ENCODE assay signal across 9 mouse cellular contexts in genomic region chr16:23135421-23136149, GRCm38 (mm10). TPM values are rescaled to one million over a fixed set of nuclear protein-coding genes. Genes with fewer than 3 reads are reported as not detected.
DNase-seq lines count a peak whose midpoint lies in the region; ATAC-seq and TF ChIP-seq lines count a peak whose summit lies in the region.
"Had no signal": no experiment of that assay in that cellular context is flagged by ENCODE, and none has a peak within 500 bp of the region (broad histone marks: within the 10 kb centered on the region; RNA-seq: fewer than 3 reads in every experiment).

No protein-coding gene starts in this region.

- peak; percentile 55 for DNase-seq in adrenal gland, postnatal 14 days
- no peak for DNase-seq in adrenal gland, postnatal 10 days
- no peak for DNase-seq in liver, postnatal 0 days
- no peak for DNase-seq in liver
- DNase-seq in forelimb bud, embryonic 11.5 days (ENCODE audit: low read depth, low spot score) = peak; percentile 55
- no peak for DNase-seq in ovary, postnatal 10 days (ENCODE audit: low spot score)
- no peak for DNase-seq in testis, postnatal 10 days (ENCODE audit: low spot score)

- no peaks in the 10 kb centered on the region for H3K4me1 ChIP-seq in liver, postnatal 0 days (ENCODE audit: insufficient read depth)
- peaks cover 38% of the 10 kb centered on the region for H3K4me1 ChIP-seq in megakaryocyte, embryonic 14.5 days

- H3K9ac ChIP-seq in liver, postnatal 0 days (replicated peaks) = no peak overlapping the region

- TF ChIP-seq CTCF in liver, postnatal 0 days (IDR thresholded peaks at IDR 0.05; ENCODE audit: low read depth) = peak; percentile 87

- no peak overlapping the region for H3K4me3 ChIP-seq in liver, postnatal 0 days (ENCODE audit: low read depth, low read length)
- peak overlapping the region; percentile 77 for H3K4me3 ChIP-seq in megakaryocyte, embryonic 14.5 days (replicated peaks)

- WGBS in liver, postnatal 0 days (ENCODE audit: insufficient replicate concordance) = 20% methylated on average over 11 of the region's 11 CpGs

- no peaks in the 10 kb centered on the region for H3K27me3 ChIP-seq in liver, postnatal 0 days (ENCODE audit: insufficient read depth, low read length)
- peaks cover 10% of the 10 kb centered on the region for H3K27me3 ChIP-seq in megakaryocyte, embryonic 14.5 days (replicated peaks)

- no peak overlapping the region for H3K27ac ChIP-seq in liver, postnatal 0 days (ENCODE audit: low read depth)

- H3K9me3 ChIP-seq in liver, postnatal 0 days (ENCODE audit: low read length) = no peaks in the 10 kb centered on the region
- H3K9me3 ChIP-seq in megakaryocyte, embryonic 14.5 days = no peaks in the 10 kb centered on the region

- H3K36me3 ChIP-seq in liver, postnatal 0 days (replicated peaks; ENCODE audit: insufficient read depth, low read length) = no peaks in the 10 kb centered on the region
- H3K36me3 ChIP-seq in megakaryocyte, embryonic 14.5 days (replicated peaks; ENCODE audit: low read length) = no peaks in the 10 kb centered on the region

- TF ChIP-seq EP300 in liver, postnatal 0 days (IDR thresholded peaks at IDR 0.05; ENCODE audit: low read depth) = no peak

- ATAC-seq in liver, postnatal 0 days = peak; percentile 33; the same call in 1 of the 2 replicates

- no peak overlapping the region for H3K4me2 ChIP-seq in liver, postnatal 0 days (ENCODE audit: low read depth, low read length)

RNA-seq across cellular contexts. Expression of gene Rfc4, which starts 8.0 kb away (rescaled TPM):
- 14.5 and 15.2 TPM in 2 replicates for total RNA-seq in adrenal gland, postnatal 14 days (2021)
- 10 to 100 TPM; 14.3 to 17.1 TPM for total RNA-seq in adrenal gland, postnatal 10 days (2021)
- polyA plus RNA-seq in liver, postnatal 0 days (2015; fragmentation: Nextera tagmentation; extraction: Ambion mirVana) = 54.3 and 59.4 TPM in 2 replicates
- polyA plus RNA-seq in megakaryocyte, embryonic 14.5 days (2012; ENCODE audit: insufficient read depth, low replicate concordance) = 26.5 TPM in 1 of 2 replicates, not detected in the other

RNA-seq across cellular contexts. Expression of gene Adipoq, which starts 10.8 kb away (rescaled TPM):
- 317 and 319 TPM in 2 replicates for total RNA-seq in adrenal gland, postnatal 14 days (2021)
- 100 to 1,000 TPM; 387 to 442 TPM for total RNA-seq in adrenal gland, postnatal 10 days (2021)
- polyA plus RNA-seq in liver, postnatal 0 days (2015; fragmentation: Nextera tagmentation; extraction: Ambion mirVana) = not detected in 2 replicates
- not detected in 2 replicates for polyA plus RNA-seq in megakaryocyte, embryonic 14.5 days (2012; ENCODE audit: insufficient read depth, low replicate concordance)
- polyA plus RNA-seq: C2C12 had no signal

RNA-seq across cellular contexts. Expression of gene Eif4a2, which starts 28.3 kb away (rescaled TPM):
- total RNA-seq in adrenal gland, postnatal 14 days (2021) = 360 and 379 TPM in 2 replicates
- 100 to 1,000 TPM; 295 to 433 TPM for total RNA-seq in adrenal gland, postnatal 10 days (2021)
- 49.1 and 52.5 TPM in 2 replicates for polyA plus RNA-seq in liver, postnatal 0 days (2015; fragmentation: Nextera tagmentation; extraction: Ambion mirVana)
- polyA plus RNA-seq in megakaryocyte, embryonic 14.5 days (2012; ENCODE audit: insufficient read depth, low replicate concordance) = 5.3 TPM in 1 of 2 replicates, not detected in the other

Comparison
In these comparisons a context has a peak if more than half of its experiments do, and no peak if none do; other contexts are left out.
1. DNase-seq: peak in adrenal gland, postnatal 14 days (single experiment) and forelimb bud, embryonic 11.5 days (single experiment); none in adrenal gland, postnatal 10 days (single experiment), liver, postnatal 0 days (single experiment), liver (single experiment), ovary, postnatal 10 days (single experiment) and testis, postnatal 10 days (single experiment).